Mouse (Mus musculus) kidney, adult 11 months (tissue): Measurements from ENCODE around the gene Exosc5.

Experiments used
- DNase-seq: peaks from one replicate; pipeline ENCODE4 v3.0.0; 2022

Gene Exosc5

GRCm38 (mm10) chr7:25707581-25708292 is 48.8 kb downstream of the Exosc5 start:
- peak; percentile 72 for DNase-seq

- DNase-seq = no peak
Observed at GRCm38 (mm10) chr7:25709961-25710360, 51.0 kb downstream of the Exosc5 start.

GRCm38 (mm10) chr7:25710519-25711130 is 51.7 kb downstream of the Exosc5 start:
- no peak for DNase-seq

GRCm38 (mm10) chr7:25711165-25711564 is 52.2 kb downstream of the Exosc5 start:
- DNase-seq = no peak

- DNase-seq = no peak
Observed at GRCm38 (mm10) chr7:25711731-25712197, 52.8 kb downstream of the Exosc5 start.

GRCm38 (mm10) chr7:25712801-25713200 is 53.8 kb downstream of the Exosc5 start:
- DNase-seq = no peak

GRCm38 (mm10) chr7:25714581-25714980 is 55.6 kb downstream of the Exosc5 start:
- DNase-seq = no peak

GRCm38 (mm10) chr7:25715731-25716271 is 56.8 kb downstream of the Exosc5 start:
- DNase-seq = no peak

GRCm38 (mm10) chr7:25717478-25717877 is 58.5 kb downstream of the Exosc5 start:
- DNase-seq = no peak

GRCm38 (mm10) chr7:25718788-25719417 is 59.9 kb downstream of the Exosc5 start, which contains the start of gene Ccdc97:
Gene Ccdc97 (minus strand): TSS chr7:25719088.
- peak; percentile 95 for DNase-seq

GRCm38 (mm10) chr7:25719761-25720610 is 61.0 kb downstream of the Exosc5 start:
- DNase-seq = peak; percentile 72

- DNase-seq = no peak
Observed at GRCm38 (mm10) chr7:25720760-25721159, 61.8 kb downstream of the Exosc5 start.
